Mouse (Mus musculus): Measurements from ENCODE around the gene Prss42.

The Prss42 gene

DNA sequence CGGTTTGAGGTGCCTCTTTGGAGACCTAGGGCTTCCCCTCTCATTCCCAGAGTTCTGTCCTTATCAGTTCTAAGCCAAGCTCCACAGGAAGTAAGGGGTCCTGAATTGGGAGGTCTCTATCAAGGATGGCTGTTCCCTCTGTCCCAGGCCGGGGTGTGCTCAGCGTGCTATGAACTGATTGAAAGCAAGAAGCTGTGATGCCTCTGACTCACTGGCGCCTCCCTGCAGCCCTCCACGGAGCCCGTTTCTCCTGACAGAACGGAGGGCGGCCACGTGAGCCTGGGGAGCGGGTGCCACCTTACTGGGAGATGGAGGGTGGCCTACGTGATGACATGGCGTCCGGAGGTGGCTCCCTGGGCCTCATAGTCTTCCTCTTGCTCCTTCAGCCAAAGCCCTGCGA is at the start of gene Prss42:
Prss42 (plus strand) TSS at position 301 of the 400 bp plus-strand sequence.
- DNase-seq (ENCODE audit: extremely low read depth, low read depth, low spot score) = no peak

GRCm38 (mm10) chr9:110748451-110748850 is 49.5 kb upstream of the Prss42 start:
- DNase-seq (ENCODE audit: extremely low read depth, low read depth, low spot score) = no peak

GRCm38 (mm10) chr9:110750404-110751187 is 47.4 kb upstream of the Prss42 start:
- DNase-seq (ENCODE audit: extremely low read depth, low read depth, low spot score) = no peak

DNA sequence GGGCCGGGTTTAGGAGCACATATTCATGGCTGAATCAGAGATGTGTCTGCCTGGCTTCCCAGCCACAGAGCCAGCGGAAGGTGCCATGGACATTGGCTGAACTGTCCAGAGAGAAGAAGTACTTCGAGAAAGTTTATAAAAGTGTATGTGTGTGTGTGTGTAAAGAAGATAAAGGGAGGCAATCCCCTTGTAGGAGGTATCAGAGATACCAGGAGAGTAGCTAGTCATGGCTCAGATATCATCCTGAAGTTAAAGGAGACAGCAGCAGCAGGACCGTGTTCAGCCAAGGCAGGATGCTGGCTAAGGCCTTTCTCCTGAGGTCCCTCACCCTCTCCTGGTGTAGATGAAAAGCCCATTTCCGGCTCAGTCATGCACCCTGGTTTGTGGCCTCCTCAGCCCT is 46.6 kb upstream of the Prss42 start:
- DNase-seq (ENCODE audit: extremely low read depth, low read depth, low spot score) = no peak

DNA sequence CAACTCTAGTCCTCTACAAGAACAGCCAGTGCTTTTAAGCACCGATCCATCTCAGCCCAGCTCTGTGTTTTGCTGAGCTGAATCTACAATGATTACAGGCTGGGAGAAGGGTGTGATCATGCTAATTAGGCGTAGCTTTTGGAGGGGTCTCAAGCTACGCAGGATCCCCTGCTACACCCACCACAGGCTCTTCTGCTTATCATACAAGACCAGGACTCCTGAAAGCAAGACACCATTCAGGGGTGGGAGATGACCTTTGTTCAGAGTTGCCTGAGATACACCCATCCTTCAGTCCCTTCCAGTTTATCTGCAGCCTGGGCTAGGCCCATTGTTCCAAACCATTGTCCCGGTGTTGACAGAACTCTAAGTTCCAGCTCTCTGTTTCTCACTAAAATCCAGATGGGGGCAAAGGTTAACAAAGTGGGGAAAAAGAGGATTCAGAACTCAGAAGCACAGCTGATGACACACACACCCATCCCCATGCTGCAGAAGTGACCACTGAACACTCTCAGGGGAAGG is 45.0 kb upstream of the Prss42 start:
- no peak for DNase-seq (ENCODE audit: extremely low read depth, low read depth, low spot score)

DNA sequence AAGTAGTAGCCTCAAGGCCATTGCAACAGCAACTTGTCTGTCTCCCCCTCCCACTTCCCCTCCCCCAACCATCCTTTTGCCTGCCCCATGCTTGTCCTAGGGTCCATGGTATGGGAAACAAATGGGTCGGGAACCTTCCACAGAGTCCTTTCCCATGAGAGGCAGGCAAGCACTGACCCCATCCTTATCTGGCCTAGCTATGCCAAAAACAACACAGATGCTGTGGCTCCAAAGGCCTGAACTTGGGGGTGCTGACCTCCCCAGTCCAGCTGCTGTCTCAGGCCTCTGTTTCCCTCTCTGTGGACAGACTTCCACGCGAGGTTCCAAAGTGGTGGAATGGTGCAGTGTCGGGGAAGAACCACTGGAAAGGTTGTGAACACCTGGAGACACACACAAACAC is 44.2 kb upstream of the Prss42 start:
- DNase-seq (ENCODE audit: extremely low read depth, low read depth, low spot score) = no peak

DNA sequence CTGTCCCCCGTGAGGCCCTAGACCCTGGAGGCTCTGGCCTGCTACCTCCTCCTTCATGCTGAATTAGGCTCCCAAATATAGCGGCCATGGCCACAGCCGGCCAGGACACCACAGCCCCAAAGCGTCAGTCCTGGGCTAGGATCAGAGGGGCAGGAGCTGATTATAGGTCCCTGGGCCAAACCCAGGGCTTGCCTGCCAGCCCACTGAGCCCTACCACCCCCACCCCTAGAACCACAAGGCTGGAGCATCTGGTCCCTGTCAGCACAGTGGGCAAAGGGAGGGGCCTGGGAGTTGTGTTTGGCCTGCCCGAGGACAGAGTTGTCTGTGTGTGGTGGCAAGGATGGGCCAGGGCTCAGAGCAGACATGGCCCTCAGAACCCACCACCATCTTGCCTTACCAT is 40.1 kb upstream of the Prss42 start:
- DNase-seq (ENCODE audit: extremely low read depth, low read depth, low spot score) = no peak

GRCm38 (mm10) chr9:110758605-110759004 is 39.4 kb upstream of the Prss42 start:
- no peak for DNase-seq (ENCODE audit: extremely low read depth, low read depth, low spot score)

GRCm38 (mm10) chr9:110759265-110759664 is 38.7 kb upstream of the Prss42 start:
- no peak for DNase-seq (ENCODE audit: extremely low read depth, low read depth, low spot score)

DNA sequence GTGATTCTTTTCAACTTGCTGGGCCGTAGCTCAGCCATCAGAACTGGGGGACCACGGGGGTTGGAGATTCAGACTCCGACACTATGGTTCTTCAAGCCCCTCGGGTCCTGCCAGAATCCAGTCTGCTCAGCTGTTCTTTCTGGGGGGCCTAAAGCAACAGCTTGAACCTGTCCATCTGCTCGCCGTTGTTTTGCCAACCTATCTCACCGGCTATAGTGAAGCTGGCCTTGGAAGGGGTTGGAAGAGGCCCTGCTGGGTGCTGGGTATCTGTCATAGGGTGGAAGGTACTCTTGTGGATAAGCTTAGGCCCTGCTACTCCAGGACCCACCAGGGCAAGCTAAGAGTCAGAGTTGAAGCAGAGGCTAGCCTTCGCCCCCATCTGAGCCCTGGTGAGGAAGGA is 37.1 kb upstream of the Prss42 start:
- DNase-seq (ENCODE audit: extremely low read depth, low read depth, low spot score) = no peak

- no peak for DNase-seq (ENCODE audit: extremely low read depth, low read depth, low spot score)
These were observed 35.2 kb upstream of the Prss42 start for GRCm38 (mm10) chr9:110762763-110763162.

DNA sequence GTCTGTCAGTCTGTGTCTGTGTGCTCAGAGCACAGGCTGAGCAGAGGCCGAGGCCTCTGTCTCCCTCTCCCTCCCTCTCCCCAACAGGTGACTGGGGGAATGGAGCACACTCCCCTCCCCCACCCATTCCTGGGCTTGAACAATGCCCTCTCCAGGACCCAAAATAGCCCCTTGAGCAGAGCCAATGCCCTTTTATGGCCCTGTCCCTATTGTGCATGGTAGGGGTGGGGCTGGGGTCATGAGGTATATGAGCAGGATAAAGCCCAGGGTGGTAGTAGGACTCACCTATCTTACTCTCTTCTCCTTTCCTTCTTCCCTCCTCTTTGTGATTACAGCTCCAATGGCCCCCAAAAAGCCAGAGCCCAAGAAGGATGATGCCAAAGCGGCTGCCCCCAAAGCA is 34.6 kb upstream of the Prss42 start:
- DNase-seq (ENCODE audit: extremely low read depth, low read depth, low spot score) = no peak

GRCm38 (mm10) chr9:110772336-110772735 is 25.6 kb upstream of the Prss42 start:
- no peak for DNase-seq (ENCODE audit: extremely low read depth, low read depth, low spot score)

DNA sequence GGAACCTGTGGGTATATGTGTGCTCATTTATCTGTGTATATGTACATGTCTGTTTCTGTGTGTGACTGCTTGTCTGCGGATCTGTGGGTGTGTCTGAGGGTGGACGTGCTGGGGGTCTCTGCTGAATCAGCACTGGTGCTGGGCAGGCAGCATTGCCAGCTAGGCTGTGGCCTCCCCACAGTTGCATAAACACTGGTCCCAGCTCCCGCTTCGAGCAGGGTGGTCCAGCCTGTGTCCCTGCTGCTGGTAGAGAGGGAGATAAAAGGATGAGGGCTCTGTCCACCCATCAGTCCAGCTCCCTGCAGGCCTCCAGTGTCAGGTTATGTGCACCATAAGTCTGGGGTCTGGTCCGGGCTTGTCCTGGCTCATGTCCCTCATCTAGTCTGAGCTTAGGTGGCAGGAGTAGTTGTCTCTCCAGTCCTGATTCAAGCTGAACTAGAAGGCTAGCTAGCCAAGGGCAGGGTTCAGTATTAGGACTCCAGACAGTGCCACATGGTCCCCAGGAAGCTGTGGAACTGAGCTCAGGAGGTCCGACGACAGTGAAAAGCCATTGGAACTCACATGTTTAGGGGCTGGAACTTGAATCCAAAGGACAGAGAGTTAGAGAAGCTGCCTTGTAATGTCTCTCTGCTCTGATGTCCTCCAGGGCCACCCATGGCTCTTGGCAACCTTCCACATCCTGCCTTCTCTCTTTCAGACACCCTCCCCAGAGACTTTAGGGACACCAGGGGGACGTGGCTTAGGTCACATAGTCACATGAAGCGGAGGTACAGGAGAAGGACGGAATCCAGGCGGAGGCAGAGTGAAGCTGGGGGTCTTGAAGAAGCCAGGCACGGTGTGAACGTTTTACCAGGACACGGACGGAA is 23.3 kb upstream of the Prss42 start:
- DNase-seq (ENCODE audit: extremely low read depth, low read depth, low spot score) = no peak

GRCm38 (mm10) chr9:110775269-110776022 is 22.5 kb upstream of the Prss42 start:
- no peak for DNase-seq (ENCODE audit: extremely low read depth, low read depth, low spot score)

DNA sequence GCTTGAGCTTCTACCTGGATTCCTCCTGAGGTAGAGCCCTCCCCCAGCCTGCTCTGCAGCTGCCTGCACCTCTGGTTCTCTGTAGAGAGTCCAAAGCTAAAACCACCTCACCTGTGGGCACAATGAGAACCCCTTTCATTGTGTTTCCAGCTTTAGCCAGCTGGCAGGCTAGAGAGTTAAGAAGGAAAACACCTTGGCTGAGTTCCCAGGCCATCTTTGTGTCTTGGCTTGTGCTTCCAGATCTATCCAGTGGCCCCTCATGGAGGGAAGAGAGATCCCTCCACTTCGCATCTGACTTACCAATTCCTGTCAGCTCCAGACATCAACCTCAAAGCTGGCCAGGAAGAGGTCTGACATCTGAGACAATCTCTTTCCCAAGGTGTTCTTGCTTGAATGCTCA is 19.9 kb upstream of the Prss42 start:
- no peak for DNase-seq (ENCODE audit: extremely low read depth, low read depth, low spot score)

GRCm38 (mm10) chr9:110778559-110778958 is 19.4 kb upstream of the Prss42 start:
- no peak for DNase-seq (ENCODE audit: extremely low read depth, low read depth, low spot score)

DNA sequence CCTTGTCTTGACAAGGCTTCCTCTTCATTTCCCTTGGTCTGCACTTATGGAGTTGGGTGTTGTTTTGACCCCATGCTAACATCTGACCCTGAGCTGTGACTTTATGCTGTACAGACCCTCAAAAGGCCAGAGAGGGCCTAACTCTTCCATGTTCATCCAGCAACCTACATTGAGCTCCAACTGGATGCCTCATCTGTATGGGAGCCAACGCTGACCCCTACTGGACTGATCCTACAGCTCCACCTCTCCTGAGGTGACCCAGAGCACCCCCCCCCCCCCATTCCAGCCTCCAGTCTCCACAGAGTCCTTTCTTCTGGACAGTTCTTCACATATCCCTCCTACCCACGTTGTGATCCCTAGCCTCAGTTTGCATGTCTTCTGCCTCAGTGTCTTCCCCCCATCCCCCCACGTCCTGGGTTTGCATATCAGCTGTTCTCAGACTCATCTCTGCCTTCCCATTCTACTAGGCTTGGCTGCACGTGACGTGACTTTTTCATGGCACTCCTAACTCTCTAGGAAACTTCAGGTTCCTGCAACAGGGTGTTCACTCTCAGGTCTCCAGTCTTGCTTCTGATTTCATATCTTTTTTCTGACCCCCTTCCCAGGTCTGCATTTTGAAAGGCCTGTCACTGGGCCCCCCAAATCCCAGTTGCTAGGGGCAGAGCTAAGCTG is 18.6 kb upstream of the Prss42 start:
- no peak for DNase-seq (ENCODE audit: extremely low read depth, low read depth, low spot score)

DNA sequence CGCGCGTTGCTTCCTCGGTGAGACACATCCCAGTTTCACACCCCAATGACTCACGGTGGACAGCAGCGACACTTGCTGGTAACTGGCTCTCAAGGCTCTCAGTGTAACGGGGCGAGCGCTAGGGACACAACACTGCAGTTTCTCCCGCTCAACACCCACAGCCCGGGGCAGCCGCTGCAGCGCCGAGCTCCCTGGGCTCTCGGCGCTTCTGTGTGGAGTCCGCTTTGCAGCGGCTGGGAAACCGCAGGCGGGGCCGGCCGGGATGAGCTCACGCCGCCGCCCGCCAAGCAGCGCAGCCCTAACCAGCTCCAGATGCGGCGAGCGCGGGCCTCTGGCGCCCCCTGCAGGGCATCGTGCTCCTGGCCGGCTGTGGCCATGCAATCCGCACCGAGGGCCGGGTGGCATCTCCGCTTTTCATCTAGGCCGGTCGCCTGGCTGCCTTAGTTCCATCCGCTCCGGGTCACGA is 16.7 kb upstream of the Prss42 start:
- DNase-seq (ENCODE audit: extremely low read depth, low read depth, low spot score) = no peak

GRCm38 (mm10) chr9:110781731-110782130 is 16.2 kb upstream of the Prss42 start:
- DNase-seq (ENCODE audit: extremely low read depth, low read depth, low spot score) = no peak

- DNase-seq (ENCODE audit: extremely low read depth, low read depth, low spot score) = no peak
These were observed 14.4 kb upstream of the Prss42 start for GRCm38 (mm10) chr9:110783611-110784010.

Data from fat pad, adult 2 months (tissue).